Mouse (Mus musculus): ENCODE results near the gene Gtf2i.

DNA sequence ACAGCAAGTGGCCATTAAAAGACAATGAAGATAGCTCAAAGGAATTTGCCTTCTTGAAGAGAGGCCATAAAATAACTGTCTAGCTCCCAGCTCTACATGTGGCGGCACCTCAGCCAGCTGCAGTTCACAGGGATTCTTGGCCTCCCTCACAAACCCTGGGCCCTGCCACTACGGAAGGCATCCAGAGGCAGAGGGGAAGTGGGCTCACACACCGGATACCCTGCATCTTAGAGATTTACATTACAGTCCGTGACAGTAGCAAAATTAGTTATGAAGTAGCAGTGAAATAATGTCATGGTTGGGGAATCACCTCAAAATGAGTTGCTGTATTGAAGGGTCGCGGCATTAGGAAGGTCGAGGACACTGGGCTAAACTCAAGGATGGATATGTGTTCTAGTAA lies 126.0 kb downstream of the Gtf2i start:
- no peak for TF ChIP-seq CTCF (IDR thresholded peaks at IDR 0.05; ENCODE audit: borderline replicate concordance, insufficient read depth, low read depth, low read length)
- TF ChIP-seq POLR2A (IDR thresholded peaks at IDR 0.05; ENCODE audit: borderline replicate concordance, insufficient read depth, low read length): no peak

Data from cerebellum, adult 2 months (tissue).